Mouse (Mus musculus): ENCODE measurements around the gene Gaa. TPM values are rescaled to one million over a fixed set of nuclear protein-coding genes. Genes with fewer than 3 reads are reported as not detected.

Gene Gaa
- 95.1 and 105 TPM in 2 replicates for polyA plus RNA-seq (2015; fragmentation: Nextera tagmentation; extraction: Ambion mirVana)

DNA sequence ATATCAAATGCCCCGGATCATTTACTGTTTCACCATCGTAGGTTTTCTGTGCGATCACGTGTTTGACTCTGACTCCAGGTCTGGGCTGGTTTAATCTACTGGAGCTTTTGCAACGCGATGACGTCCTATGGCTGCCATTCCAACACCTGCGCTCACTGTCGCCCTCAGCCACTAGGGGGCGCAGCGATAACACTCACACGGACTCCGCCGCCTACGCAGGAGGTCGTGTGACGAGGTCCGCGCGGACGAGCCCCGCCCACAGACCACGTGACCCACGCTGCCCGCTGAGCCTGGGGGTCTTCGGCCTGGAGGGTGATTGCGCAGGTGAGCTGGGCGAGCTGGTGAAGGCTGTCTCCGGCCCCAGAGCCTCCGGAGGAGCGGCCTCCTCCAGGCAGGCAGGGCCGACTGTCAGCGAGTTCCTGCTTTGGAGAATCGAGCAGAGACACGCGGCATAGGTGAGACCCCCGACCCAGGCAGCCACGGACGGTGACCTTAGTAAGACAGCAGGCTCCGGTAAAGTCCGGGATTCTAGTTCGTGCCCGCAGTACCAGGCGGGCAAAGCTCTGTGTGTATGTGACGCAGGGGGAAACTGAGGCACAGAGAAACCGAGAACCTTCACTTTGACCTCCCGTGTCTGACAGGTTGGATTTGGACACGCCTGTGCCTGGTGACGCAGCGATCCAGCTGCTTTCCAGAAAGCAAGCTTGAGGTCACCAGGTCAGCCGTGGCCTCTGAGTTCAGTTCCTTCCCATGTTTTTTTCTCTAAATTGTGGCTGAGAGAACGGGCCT lies at the start of gene Gaa:
TSS of gene Gaa (plus strand) at position 120 of the 789 bp plus-strand sequence.
- Histone ChIP-seq H3K4me3 (peak within 1 kb of the TSS; percentile 57), H3K9ac (peak within 1 kb of the TSS; percentile 72), H3K4me1 (replicated peaks) (peaks cover 34% of the 10 kb centered on the region), H3K9me3 (no peaks in the 10 kb centered on the region), H3K36me3 (peaks cover 19% of the 10 kb centered on the region; the same call in 1 of the 2 replicates), H3K27ac (replicated peaks) (peak within 1 kb of the TSS; percentile 76), H3K4me2 (peak within 1 kb of the TSS; percentile 78), H3K27me3 (no peaks in the 10 kb centered on the region)
- peak; percentile 83 for ATAC-seq (ENCODE audit: low FRiP score, low read depth)
- 5% methylated on average over 52 of the region's 52 CpGs for WGBS

GRCm38 (mm10) chr11:119219816-119220465 lies 47.7 kb upstream of the Gaa start:
- peak overlapping the region; percentile 1; the same call in 1 of the 2 replicates for H3K4me3 ChIP-seq
- 0 out of 2 replicates have a peak, but pooled peaks have one; percentile 25 for ATAC-seq (ENCODE audit: low FRiP score, low read depth)
- H3K36me3 ChIP-seq, result no peaks in the 10 kb centered on the region
- H3K27ac ChIP-seq (replicated peaks), result peak overlapping the region; percentile 71
- WGBS, result 12% methylated on average over 17 of the region's 17 CpGs
- H3K9ac ChIP-seq, result peak overlapping the region; percentile 24; the same call in 1 of the 2 replicates
- no peaks in the 10 kb centered on the region for H3K27me3 ChIP-seq
- peak overlapping the region; percentile 38 for H3K4me2 ChIP-seq
- H3K4me1 ChIP-seq (replicated peaks), result peaks cover 85% of the 10 kb centered on the region
- H3K9me3 ChIP-seq, result no peaks in the 10 kb centered on the region

DNA sequence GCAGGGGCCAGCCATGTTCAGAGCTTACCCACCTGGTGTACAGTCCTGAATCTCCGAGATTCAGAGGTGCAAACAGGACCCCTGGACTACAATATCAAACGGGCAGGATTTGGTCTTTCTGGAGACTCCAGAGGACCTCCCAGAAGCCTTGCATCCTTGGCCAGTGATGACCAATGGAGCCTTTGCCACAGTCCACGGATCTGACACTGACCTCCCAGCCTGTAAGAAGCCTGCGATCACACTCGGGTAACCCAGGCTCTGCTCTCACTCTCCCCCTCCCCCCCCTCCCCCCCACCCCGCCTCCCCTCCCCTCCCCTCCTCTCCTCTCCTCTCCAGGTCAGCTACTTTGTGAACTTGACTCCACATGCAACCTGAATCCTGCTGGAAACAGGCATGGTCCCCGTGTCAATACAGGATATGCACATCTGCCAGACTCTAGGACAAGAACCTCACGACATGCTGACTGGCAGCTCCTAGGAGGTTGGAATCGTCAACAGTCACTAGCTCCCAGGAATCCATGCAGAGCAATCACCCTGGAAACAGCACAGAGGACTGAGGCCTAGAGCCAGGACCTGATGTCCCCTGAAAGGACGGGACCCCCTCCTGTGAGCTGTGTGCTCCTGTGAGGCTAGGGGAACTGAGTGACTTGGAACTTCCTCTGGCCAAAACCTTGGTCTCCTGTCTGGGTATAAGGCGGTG lies 45.7 kb upstream of the Gaa start:
- Histone ChIP-seq H3K4me2 (no peak overlapping the region), H3K9ac (no peak overlapping the region), H3K4me1 (replicated peaks) (peaks cover 85% of the 10 kb centered on the region), H3K27me3 (no peaks in the 10 kb centered on the region), H3K4me3 (no peak overlapping the region), H3K9me3 (no peaks in the 10 kb centered on the region), H3K36me3 (no peaks in the 10 kb centered on the region), H3K27ac (replicated peaks) (no peak overlapping the region)
- WGBS, result 30% methylated on average over 10 of the region's 11 CpGs
- ATAC-seq (ENCODE audit: low FRiP score, low read depth), result no peak

GRCm38 (mm10) chr11:119223124-119223890 lies 44.4 kb upstream of the Gaa start:
- Histone ChIP-seq H3K4me1 (replicated peaks) (peaks cover 83% of the 10 kb centered on the region), H3K9ac (no peak overlapping the region), H3K4me2 (no peak overlapping the region), H3K27ac (replicated peaks) (peak overlapping the region; percentile 43), H3K4me3 (no peak overlapping the region), H3K27me3 (no peaks in the 10 kb centered on the region), H3K9me3 (no peaks in the 10 kb centered on the region), H3K36me3 (no peaks in the 10 kb centered on the region)
- no peak for ATAC-seq (ENCODE audit: low FRiP score, low read depth)
- whole genome bisulfite sequencing, result 59% methylated on average over 20 of the region's 20 CpGs

DNA sequence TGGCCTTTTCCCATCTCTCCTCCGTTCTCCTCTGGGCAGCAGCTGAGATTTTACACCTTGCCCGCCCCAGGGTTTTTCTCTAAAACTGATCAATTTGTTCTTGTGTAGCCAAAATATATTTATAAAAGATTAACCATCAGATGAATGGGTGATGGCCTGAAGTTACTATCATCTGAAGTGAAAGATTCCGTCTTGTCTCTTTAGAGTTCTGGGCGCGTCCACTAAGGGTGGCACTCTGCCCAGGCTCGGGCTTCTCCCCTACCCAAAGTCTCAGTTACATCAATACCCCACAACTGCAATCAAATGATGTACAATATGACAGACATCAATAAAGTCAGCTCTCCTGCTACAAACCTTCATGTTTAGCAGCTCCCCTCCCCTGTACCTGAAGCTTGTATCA lies 42.8 kb upstream of the Gaa start:
- H3K27ac ChIP-seq (replicated peaks), result no peak overlapping the region
- H3K9ac ChIP-seq, result no peak overlapping the region
- H3K4me2 ChIP-seq, result peak overlapping the region; percentile 99; the same call in 1 of the 2 replicates
- H3K4me1 ChIP-seq (replicated peaks), result peaks cover 81% of the 10 kb centered on the region
- H3K9me3 ChIP-seq, result no peaks in the 10 kb centered on the region
- H3K36me3 ChIP-seq, result no peaks in the 10 kb centered on the region
- no peaks in the 10 kb centered on the region for H3K27me3 ChIP-seq
- WGBS, result 93% methylated on average over 6 of the region's 6 CpGs
- H3K4me3 ChIP-seq, result no peak overlapping the region
- ATAC-seq (ENCODE audit: low FRiP score, low read depth), result no peak

GRCm38 (mm10) chr11:119225634-119226033 lies 42.1 kb upstream of the Gaa start:
- H3K4me1 ChIP-seq (replicated peaks), result peaks cover 79% of the 10 kb centered on the region
- no peaks in the 10 kb centered on the region for H3K9me3 ChIP-seq
- no peak overlapping the region for H3K4me3 ChIP-seq
- WGBS, result 67% methylated on average over 9 of the region's 9 CpGs
- no peak overlapping the region; the same call in 1 of the 2 replicates for H3K9ac ChIP-seq
- peak overlapping the region; percentile 99; the same call in 1 of the 2 replicates for H3K4me2 ChIP-seq
- ATAC-seq (ENCODE audit: low FRiP score, low read depth), result no peak
- H3K27ac ChIP-seq (replicated peaks), result no peak overlapping the region
- H3K27me3 ChIP-seq, result no peaks in the 10 kb centered on the region
- H3K36me3 ChIP-seq, result no peaks in the 10 kb centered on the region

DNA sequence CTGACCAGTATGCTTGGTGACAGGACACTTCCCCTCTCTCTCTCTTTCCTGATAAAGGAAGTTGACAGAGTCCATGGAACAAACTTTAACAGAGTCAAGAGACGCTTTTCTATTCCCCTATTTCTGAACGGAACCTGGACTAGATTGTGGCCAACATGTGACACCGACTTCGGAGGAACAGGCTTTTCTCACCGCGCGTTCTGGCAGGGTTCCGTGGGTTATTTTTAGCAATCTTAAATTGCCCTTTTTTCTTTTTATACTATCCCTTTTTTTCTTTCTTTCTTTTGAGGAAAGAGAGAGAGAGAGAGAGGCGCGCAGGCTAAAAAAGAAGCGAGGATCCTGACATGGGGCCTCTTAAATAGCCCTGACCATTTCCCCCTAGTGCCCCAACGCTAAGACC lies 40.1 kb upstream of the Gaa start:
- no peak for ATAC-seq (ENCODE audit: low FRiP score, low read depth)
- WGBS, result 2% methylated on average over 12 of the region's 12 CpGs

DNA sequence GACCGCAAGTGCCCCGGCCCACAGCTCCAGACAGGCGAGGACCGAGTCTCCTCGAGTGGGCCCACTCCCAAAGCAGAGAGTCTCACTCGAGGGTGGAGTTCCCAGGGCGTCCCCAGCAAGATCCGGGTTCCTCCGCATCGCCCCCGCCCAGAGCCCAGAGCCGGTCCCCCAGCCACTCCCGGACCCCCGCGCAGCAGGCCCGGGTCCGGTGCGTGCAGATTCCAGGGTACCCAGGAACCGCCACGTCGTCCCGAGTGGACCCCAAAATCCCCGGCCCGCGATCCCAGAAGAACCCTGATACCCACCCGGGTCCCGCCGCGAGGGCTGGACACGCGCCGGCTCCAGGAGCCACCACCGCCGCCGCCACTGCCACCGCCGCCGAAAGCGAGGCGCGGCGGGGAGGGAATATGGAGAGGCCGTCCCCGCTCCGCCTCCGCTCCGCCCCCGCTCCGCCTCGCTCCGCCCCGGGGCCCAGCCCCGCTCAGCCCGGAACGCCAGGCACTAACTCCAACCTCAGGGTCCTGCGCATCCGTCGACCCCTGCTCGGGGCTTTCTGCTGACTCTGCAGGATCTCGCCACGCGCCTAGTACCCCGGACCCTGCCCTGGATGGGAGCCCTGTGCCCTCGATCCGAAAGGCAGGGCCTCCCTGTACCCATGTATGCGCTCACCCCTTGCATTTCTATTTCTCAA lies 39.5 kb upstream of the Gaa start, which contains the start of the genes Tbc1d16 and Ccdc40:
TSS of gene Tbc1d16 (minus strand) at position 409 of the 691 bp plus-strand sequence.
TSS of gene Ccdc40 (plus strand) at position 482 of the 691 bp plus-strand sequence.
- ATAC-seq (ENCODE audit: low FRiP score, low read depth), result peak; percentile 88
- under 1% methylated on average over 54 of the region's 66 CpGs for WGBS
- Histone ChIP-seq H3K4me3 (peak within 1 kb of the TSS; percentile 85), H3K4me2 (peak within 1 kb of the TSS; percentile 99), H3K4me1 (replicated peaks) (peaks cover 57% of the 10 kb centered on the region), H3K27me3 (no peaks in the 10 kb centered on the region), H3K36me3 (no peaks in the 10 kb centered on the region), H3K9me3 (no peaks in the 10 kb centered on the region), H3K9ac (peak within 1 kb of the TSS; percentile 88), H3K27ac (replicated peaks) (peak within 1 kb of the TSS; percentile 83)

More for the DNA sequence above, 40.1 kb upstream of the Gaa start:
- Histone ChIP-seq H3K36me3 (no peaks in the 10 kb centered on the region), H3K27ac (replicated peaks) (0 out of 2 replicates have a peak overlapping the region, but pooled peaks have one; percentile 83), H3K9ac (peak overlapping the region; percentile 88), H3K4me1 (replicated peaks) (peaks cover 63% of the 10 kb centered on the region), H3K9me3 (no peaks in the 10 kb centered on the region), H3K27me3 (no peaks in the 10 kb centered on the region), H3K4me3 (peak overlapping the region; percentile 85), H3K4me2 (peak overlapping the region; percentile 99)

- no peaks in the 10 kb centered on the region for H3K9me3 ChIP-seq
- peaks cover 49% of the 10 kb centered on the region for H3K4me1 ChIP-seq (replicated peaks)
- peak overlapping the region; percentile 99 for H3K4me2 ChIP-seq
- no peaks in the 10 kb centered on the region for H3K27me3 ChIP-seq
- no peaks in the 10 kb centered on the region for H3K36me3 ChIP-seq
- WGBS, result under 1% methylated on average over 34 of the region's 34 CpGs
- H3K27ac ChIP-seq (replicated peaks), result peak overlapping the region; percentile 83
- ATAC-seq (ENCODE audit: low FRiP score, low read depth), result peak; percentile 83
- peak overlapping the region; percentile 85 for H3K4me3 ChIP-seq
- peak overlapping the region; percentile 88 for H3K9ac ChIP-seq
Observed at GRCm38 (mm10) chr11:119228846-119229626, 38.7 kb upstream of the Gaa start.

DNA sequence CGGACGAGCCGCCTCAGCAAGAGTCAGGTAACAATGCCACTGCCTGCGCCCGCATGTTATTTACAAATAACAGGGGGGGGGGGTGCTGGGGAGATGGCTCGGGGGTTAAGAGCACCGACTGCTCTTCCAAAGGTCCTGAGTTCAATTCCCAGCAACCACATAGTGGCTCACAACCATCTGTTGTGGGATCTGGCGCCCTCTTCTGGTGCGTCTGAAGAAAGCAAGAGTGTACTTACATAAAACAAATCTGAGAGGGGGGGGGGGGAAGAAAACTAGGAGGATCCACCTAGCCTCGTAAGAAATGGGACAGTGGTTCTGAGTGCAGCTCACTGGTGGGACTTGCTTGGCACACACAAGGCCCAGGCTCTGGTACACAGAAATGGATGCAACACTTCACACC lies 32.9 kb upstream of the Gaa start:
- WGBS, result 96% methylated on average over 10 of the region's 10 CpGs

More for the DNA sequence above, 32.9 kb upstream of the Gaa start:
- Histone ChIP-seq H3K9me3 (no peaks in the 10 kb centered on the region), H3K4me2 (no peak overlapping the region), H3K4me3 (no peak overlapping the region), H3K27ac (replicated peaks) (no peak overlapping the region), H3K4me1 (replicated peaks) (peaks cover 16% of the 10 kb centered on the region), H3K9ac (no peak overlapping the region), H3K27me3 (no peaks in the 10 kb centered on the region), H3K36me3 (peaks cover 4% of the 10 kb centered on the region; the same call in 1 of the 2 replicates)
- ATAC-seq (ENCODE audit: low FRiP score, low read depth), result no peak
